Mouse (Mus musculus): Measurements from ENCODE around the gene Crispld2. TPM values are rescaled to one million over a fixed set of nuclear protein-coding genes. Genes with fewer than 3 reads are reported as not detected.

Crispld2 gene
- polyA plus RNA-seq, 2 experiments = 3.9 to 7.5 TPM

GRCm38 (mm10) chr8:120091032-120091431 lies 98.8 kb downstream of the Crispld2 start:
- DNase-seq (ENCODE audit: low spot score) = no peak
- Histone ChIP-seq H3K27me3 (ENCODE audit: control insufficient read depth, insufficient read depth, low read length) (no peaks in the 10 kb centered on the region), H3K27ac (replicated peaks; ENCODE audit: low read depth, low read length) (no peak overlapping the region), H3K4me3 (replicated peaks; ENCODE audit: low read length) (no peak overlapping the region), H3K4me2 (replicated peaks; ENCODE audit: low read depth, low read length, severe bottlenecking) (no peak overlapping the region), H3K4me1 (ENCODE audit: control insufficient read depth, insufficient read depth, low read length) (no peaks in the 10 kb centered on the region), H3K36me3 (ENCODE audit: control insufficient read depth, insufficient read depth, low read length) (peaks cover 59% of the 10 kb centered on the region), H3K9ac (ENCODE audit: low read depth, low read length, severe bottlenecking) (no peak overlapping the region), H3K9me3 (ENCODE audit: control insufficient read depth, low read length) (no peaks in the 10 kb centered on the region)
- no peak for TF ChIP-seq POLR2A (IDR thresholded peaks at IDR 0.05; ENCODE audit: borderline replicate concordance, extremely low read depth, insufficient read depth, insufficient read length)
- no peak for ATAC-seq (ENCODE audit: low FRiP score, low read depth)
- 92% methylated on average over 3 of the region's 3 CpGs for WGBS

GRCm38 (mm10) chr8:120093103-120093502 lies 100.9 kb downstream of the Crispld2 start:
- no peak for ATAC-seq (ENCODE audit: low FRiP score, low read depth)
- TF ChIP-seq POLR2A (IDR thresholded peaks at IDR 0.05; ENCODE audit: borderline replicate concordance, extremely low read depth, insufficient read depth, insufficient read length) = no peak

GRCm38 (mm10) chr8:120094801-120095200 lies 102.6 kb downstream of the Crispld2 start:
- H3K9me3 ChIP-seq (ENCODE audit: control insufficient read depth, low read length) = no peaks in the 10 kb centered on the region
- H3K27me3 ChIP-seq (ENCODE audit: control insufficient read depth, insufficient read depth, low read length) = no peaks in the 10 kb centered on the region
- no peak overlapping the region for H3K9ac ChIP-seq (ENCODE audit: low read depth, low read length, severe bottlenecking)
- H3K36me3 ChIP-seq (ENCODE audit: control insufficient read depth, insufficient read depth, low read length) = peaks cover 35% of the 10 kb centered on the region
- H3K4me3 ChIP-seq (replicated peaks; ENCODE audit: low read length) = no peak overlapping the region
- no peak overlapping the region for H3K27ac ChIP-seq (replicated peaks; ENCODE audit: low read depth, low read length)
- H3K4me1 ChIP-seq (ENCODE audit: control insufficient read depth, insufficient read depth, low read length) = peaks cover 1% of the 10 kb centered on the region
- 88% methylated on average over 10 of the region's 10 CpGs for WGBS
- TF ChIP-seq POLR2A (IDR thresholded peaks at IDR 0.05; ENCODE audit: borderline replicate concordance, extremely low read depth, insufficient read depth, insufficient read length) = no peak
- H3K4me2 ChIP-seq (replicated peaks; ENCODE audit: low read depth, low read length, severe bottlenecking) = no peak overlapping the region
- DNase-seq (ENCODE audit: low spot score) (no peak), ATAC-seq (ENCODE audit: low FRiP score, low read depth) (no peak)

More at GRCm38 (mm10) chr8:120093103-120093502, 100.9 kb downstream of the Crispld2 start:
- no peak overlapping the region for H3K4me2 ChIP-seq (replicated peaks; ENCODE audit: low read depth, low read length, severe bottlenecking)
- H3K9ac ChIP-seq (ENCODE audit: low read depth, low read length, severe bottlenecking) = no peak overlapping the region
- no peak overlapping the region for H3K4me3 ChIP-seq (replicated peaks; ENCODE audit: low read length)
- no peaks in the 10 kb centered on the region for H3K9me3 ChIP-seq (ENCODE audit: control insufficient read depth, low read length)
- peaks cover 40% of the 10 kb centered on the region for H3K36me3 ChIP-seq (ENCODE audit: control insufficient read depth, insufficient read depth, low read length)
- no peaks in the 10 kb centered on the region for H3K27me3 ChIP-seq (ENCODE audit: control insufficient read depth, insufficient read depth, low read length)
- H3K4me1 ChIP-seq (ENCODE audit: control insufficient read depth, insufficient read depth, low read length) = no peaks in the 10 kb centered on the region
- H3K27ac ChIP-seq (replicated peaks; ENCODE audit: low read depth, low read length) = no peak overlapping the region
- no peak for DNase-seq (ENCODE audit: low spot score)
- 90% methylated on average over 3 of the region's 3 CpGs for WGBS

GRCm38 (mm10) chr8:120096486-120096885 lies 104.2 kb downstream of the Crispld2 start:
- Histone ChIP-seq H3K9me3 (ENCODE audit: control insufficient read depth, low read length) (no peaks in the 10 kb centered on the region), H3K27ac (replicated peaks; ENCODE audit: low read depth, low read length) (no peak overlapping the region), H3K27me3 (ENCODE audit: control insufficient read depth, insufficient read depth, low read length) (no peaks in the 10 kb centered on the region), H3K4me2 (replicated peaks; ENCODE audit: low read depth, low read length, severe bottlenecking) (no peak overlapping the region), H3K36me3 (ENCODE audit: control insufficient read depth, insufficient read depth, low read length) (peaks cover 21% of the 10 kb centered on the region), H3K4me3 (replicated peaks; ENCODE audit: low read length) (no peak overlapping the region), H3K4me1 (ENCODE audit: control insufficient read depth, insufficient read depth, low read length) (peaks cover 9% of the 10 kb centered on the region), H3K9ac (ENCODE audit: low read depth, low read length, severe bottlenecking) (no peak overlapping the region)
- 62% methylated on average over 2 of the region's 2 CpGs for WGBS
- no peak for TF ChIP-seq POLR2A (IDR thresholded peaks at IDR 0.05; ENCODE audit: borderline replicate concordance, extremely low read depth, insufficient read depth, insufficient read length)
- ATAC-seq (ENCODE audit: low FRiP score, low read depth) (no peak), DNase-seq (ENCODE audit: low spot score) (no peak)

GRCm38 (mm10) chr8:120100388-120101067 lies 108.3 kb downstream of the Crispld2 start:
- H3K27ac ChIP-seq (replicated peaks; ENCODE audit: low read depth, low read length) = peak overlapping the region; percentile 83; the same call in 1 of the 2 replicates
- H3K4me1 ChIP-seq (ENCODE audit: control insufficient read depth, insufficient read depth, low read length) = peaks cover 19% of the 10 kb centered on the region
- no peak for TF ChIP-seq POLR2A (IDR thresholded peaks at IDR 0.05; ENCODE audit: borderline replicate concordance, extremely low read depth, insufficient read depth, insufficient read length)
- peak; percentile 13; the same call in 1 of the 2 replicates for ATAC-seq (ENCODE audit: low FRiP score, low read depth)
- 4% methylated on average over 14 of the region's 25 CpGs for WGBS
- peaks cover 4% of the 10 kb centered on the region for H3K36me3 ChIP-seq (ENCODE audit: control insufficient read depth, insufficient read depth, low read length)
- H3K4me3 ChIP-seq (replicated peaks; ENCODE audit: low read length) = peak overlapping the region; percentile 92
- peak overlapping the region; percentile 79 for H3K9ac ChIP-seq (ENCODE audit: low read depth, low read length, severe bottlenecking)
- DNase-seq (ENCODE audit: low spot score) = peak; percentile 42
- H3K27me3 ChIP-seq (ENCODE audit: control insufficient read depth, insufficient read depth, low read length) = no peaks in the 10 kb centered on the region
- peak overlapping the region; percentile 81 for H3K4me2 ChIP-seq (replicated peaks; ENCODE audit: low read depth, low read length, severe bottlenecking)
- H3K9me3 ChIP-seq (ENCODE audit: control insufficient read depth, low read length) = no peaks in the 10 kb centered on the region
